9 mouse cellular contexts compared by ENCODE assay signal in genomic region chr3:34197163-34197455, GRCm38 (mm10).
DNase-seq lines count a peak whose midpoint lies in the region; ATAC-seq lines count a peak whose summit lies in the region.
"Had no signal": no experiment of that assay in that cellular context is flagged by ENCODE, and none has a peak within 500 bp of the region (broad histone marks: within the 10 kb centered on the region; RNA-seq: fewer than 3 reads in every experiment).

No protein-coding gene starts in this region.

- peak overlapping the region; percentile 47 for H3K4me2 ChIP-seq in heart, embryonic 13.5 days
- peak overlapping the region; percentile 40 for H3K4me2 ChIP-seq in hindbrain, embryonic 13.5 days
- peak overlapping the region; percentile 40 for H3K4me2 ChIP-seq in neural tube, embryonic 11.5 days (ENCODE audit: low read depth)

- H3K36me3 ChIP-seq in heart, embryonic 13.5 days = no peaks in the 10 kb centered on the region
- H3K36me3 ChIP-seq in embryonic facial prominence, embryonic 10.5 days (replicated peaks) = no peaks in the 10 kb centered on the region
- H3K36me3 ChIP-seq in hindbrain, embryonic 13.5 days = no peaks in the 10 kb centered on the region
- no peaks in the 10 kb centered on the region for H3K36me3 ChIP-seq in neural tube, embryonic 11.5 days (ENCODE audit: control insufficient read depth, insufficient read depth, low read length)

- peak overlapping the region; percentile 37; the same call in 1 of the 2 replicates for H3K9ac ChIP-seq in heart, embryonic 13.5 days
- H3K9ac ChIP-seq in hindbrain, embryonic 13.5 days = peak overlapping the region; percentile 39; the same call in 1 of the 2 replicates
- H3K9ac ChIP-seq in neural tube, embryonic 11.5 days (ENCODE audit: low read length) = peak overlapping the region; percentile 51

- no peak for DNase-seq in heart, adult 18-20 months
- DNase-seq in embryonic facial prominence, embryonic 10.5 days (ENCODE audit: low spot score) = peak; percentile 21
- no peak for DNase-seq in neural tube, embryonic 11.5 days (ENCODE audit: low spot score)
- DNase-seq in ovary, postnatal 10 days (ENCODE audit: low spot score) = no peak
- no peak for DNase-seq in kidney, postnatal 25 days
- DNase-seq: gastrocnemius, postnatal 14 days had no signal

- H3K4me1 ChIP-seq in heart, embryonic 13.5 days = no peaks in the 10 kb centered on the region
- peaks cover 18% of the 10 kb centered on the region for H3K4me1 ChIP-seq in embryonic facial prominence, embryonic 10.5 days
- H3K4me1 ChIP-seq in hindbrain, embryonic 13.5 days (replicated peaks) = peaks cover 16% of the 10 kb centered on the region
- H3K4me1 ChIP-seq in neural tube, embryonic 11.5 days (ENCODE audit: control insufficient read depth, insufficient read depth, low read length) = peaks cover 7% of the 10 kb centered on the region; the same call in 1 of the 2 replicates

- peak overlapping the region; percentile 10; the same call in 1 of the 2 replicates for H3K4me3 ChIP-seq in heart, embryonic 13.5 days
- H3K4me3 ChIP-seq in embryonic facial prominence, embryonic 10.5 days = peak overlapping the region; percentile 35; the same call in 1 of the 2 replicates
- H3K4me3 ChIP-seq in hindbrain, embryonic 13.5 days = peak overlapping the region; percentile 18
- H3K4me3 ChIP-seq in neural tube, embryonic 11.5 days (ENCODE audit: low read depth, low read length) = peak overlapping the region; percentile 24

- no peak for ATAC-seq in heart, embryonic 13.5 days (ENCODE audit: extremely low read depth, insufficient number of reproducible peaks, low FRiP score, low TSS enrichment)
- ATAC-seq in hindbrain, embryonic 13.5 days (ENCODE audit: low FRiP score) = no peak
- ATAC-seq in neural tube, embryonic 11.5 days (ENCODE audit: insufficient read depth, low FRiP score, low TSS enrichment) = no peak
- no peak for ATAC-seq in megakaryocyte, adult 5-6 weeks (ENCODE audit: poor library complexity, severe bottlenecking)

- H3K27me3 ChIP-seq in heart, embryonic 13.5 days (replicated peaks) = peaks cover 37% of the 10 kb centered on the region
- peaks cover 34% of the 10 kb centered on the region for H3K27me3 ChIP-seq in embryonic facial prominence, embryonic 10.5 days (replicated peaks; ENCODE audit: low read depth, poor library complexity, severe bottlenecking)
- peaks cover 8% of the 10 kb centered on the region; the same call in 1 of the 2 replicates for H3K27me3 ChIP-seq in hindbrain, embryonic 13.5 days
- H3K27me3 ChIP-seq in neural tube, embryonic 11.5 days (ENCODE audit: control insufficient read depth, insufficient read depth, low read length) = no peaks in the 10 kb centered on the region

- H3K27ac ChIP-seq in heart, embryonic 13.5 days (replicated peaks) = no peak overlapping the region
- H3K27ac ChIP-seq in embryonic facial prominence, embryonic 10.5 days (replicated peaks) = no peak overlapping the region; the same call in 1 of the 2 replicates
- H3K27ac ChIP-seq in hindbrain, embryonic 13.5 days = no peak overlapping the region
- peak overlapping the region; percentile 31 for H3K27ac ChIP-seq in neural tube, embryonic 11.5 days (ENCODE audit: low read depth, low read length)

- H3K9me3 ChIP-seq in heart, embryonic 13.5 days = no peaks in the 10 kb centered on the region
- H3K9me3 ChIP-seq in embryonic facial prominence, embryonic 10.5 days = no peaks in the 10 kb centered on the region
- no peaks in the 10 kb centered on the region for H3K9me3 ChIP-seq in hindbrain, embryonic 13.5 days
- no peaks in the 10 kb centered on the region for H3K9me3 ChIP-seq in neural tube, embryonic 11.5 days (ENCODE audit: control insufficient read depth, low read length)

- WGBS in heart, embryonic 13.5 days = 8% methylated on average over 10 of the region's 10 CpGs
- WGBS in embryonic facial prominence, embryonic 10.5 days = 16% methylated on average over 10 of the region's 10 CpGs
- WGBS in hindbrain, embryonic 13.5 days = 20% methylated on average over 10 of the region's 10 CpGs
- 14% methylated on average over 10 of the region's 10 CpGs for WGBS in neural tube, embryonic 11.5 days
